Mouse (Mus musculus): ENCODE data around the gene Ddx46.

Ddx46 gene

GRCm38 (mm10) chr13:55715908-55716510, 81.2 kb downstream of the Ddx46 start:
- DNase-seq (ENCODE audit: inconsistent age in 2 of 2, low spot score in 1 of 2), result no peak

GRCm38 (mm10) chr13:55721516-55721915, 86.7 kb downstream of the Ddx46 start:
- DNase-seq (ENCODE audit: inconsistent age in 2 of 2, low spot score in 1 of 2), result no peak

GRCm38 (mm10) chr13:55721995-55722394, 87.2 kb downstream of the Ddx46 start:
- no peak for DNase-seq (ENCODE audit: inconsistent age in 2 of 2, low spot score in 1 of 2)

GRCm38 (mm10) chr13:55726598-55727119, 91.8 kb downstream of the Ddx46 start:
- peak in 1 of 2 experiments; percentile 59 for DNase-seq (ENCODE audit: inconsistent age in 2 of 2, low spot score in 1 of 2)

GRCm38 (mm10) chr13:55727120-55727838, 92.5 kb downstream of the Ddx46 start, which contains the start of gene Pcbd2:
Gene Pcbd2, plus strand, starts transcription at chr13:55727368.
- peak; percentile 92 to 96 for DNase-seq (ENCODE audit: inconsistent age in 2 of 2, low spot score in 1 of 2)

GRCm38 (mm10) chr13:55727839-55728238, 93.0 kb downstream of the Ddx46 start:
- peak; percentile 66 to 90 for DNase-seq (ENCODE audit: inconsistent age in 2 of 2, low spot score in 1 of 2)

- DNase-seq (ENCODE audit: inconsistent age in 2 of 2, low spot score in 1 of 2), result no peak
Measured at GRCm38 (mm10) chr13:55730716-55731115, 95.9 kb downstream of the Ddx46 start.
